Mouse (Mus musculus) forebrain, embryonic 11.5 days (tissue): Measurements from ENCODE around the gene Lin37. TPM values are rescaled to one million over a fixed set of nuclear protein-coding genes. Genes with fewer than 3 reads are reported as not detected.

Experiments used
- ATAC-seq: fragments of 200-750 bp; cut with Nextera tagmentation; replicated peaks from 2 replicates; pipeline ENCODE4 v1.8.0; 2017; ENCODE audit warnings: moderate TSS enrichment; ENCODE audit not compliant: low FRiP score
- DNase-seq: peaks from one replicate; pipeline ENCODE4 v3.0.0-alpha.2; 2017; ENCODE audit warnings: low spot score
- H3K27ac ChIP-seq: fragments of 300-500 bp; sonication (generic); 2 replicates; pipeline ENCODE4 v1.5.1; 2014; ENCODE audit warnings: low read depth, low read length
- H3K27me3 ChIP-seq: fragments of 300-500 bp; sonication (generic); 2 replicates; pipeline ENCODE4 v1.6.1; 2014; ENCODE audit warnings: mild to moderate bottlenecking, low read length, mixed read lengths; ENCODE audit not compliant: control insufficient read depth, insufficient read depth
- H3K36me3 ChIP-seq: fragments of 300-500 bp; sonication (generic); 2 replicates; pipeline ENCODE4 v1.6.1; 2014; ENCODE audit warnings: mild to moderate bottlenecking, low read length, moderate library complexity, mixed read lengths; ENCODE audit not compliant: control insufficient read depth, insufficient read depth
- H3K4me1 ChIP-seq: fragments of 300-500 bp; sonication (generic); replicated peaks from 2 replicates; pipeline ENCODE4 v1.6.1; 2014; ENCODE audit warnings: low read length, mixed read lengths; ENCODE audit not compliant: control insufficient read depth, insufficient read depth
- H3K4me2 ChIP-seq: fragments of 300-500 bp; sonication (generic); 2 replicates; pipeline ENCODE4 v1.6.1; 2014; ENCODE audit warnings: low read depth, mild to moderate bottlenecking, low read length, moderate library complexity, mixed read lengths; ENCODE audit not compliant: severe bottlenecking
- H3K4me3 ChIP-seq: fragments of 300-500 bp; sonication (generic); 2 replicates; pipeline ENCODE4 v1.5.1; 2014; ENCODE audit warnings: low read depth, low read length
- H3K9ac ChIP-seq: fragments of 300-500 bp; sonication (generic); 2 replicates; pipeline ENCODE4 v1.6.1; 2014; ENCODE audit warnings: low read length
- H3K9me3 ChIP-seq: fragments of 300-500 bp; sonication (generic); 2 replicates; pipeline ENCODE4 v1.6.1; 2016; ENCODE audit warnings: low read length, mixed read lengths; ENCODE audit not compliant: control insufficient read depth
- WGBS: fragments of 180-500 bp; shearing (Covaris S2); extraction: QIAGEN DNeasy Blood & Tissue Kit; methylation state at CpG from one replicate; pipeline ENCODE4 v1.1.7; 2014; 5-methylcytosine and 5-hydroxymethylcytosine counted together
- polyA plus RNA-seq: library from polyadenylated mRNA; unstranded; fragments of >200 nt; fragmentation: Nextera tagmentation; extraction: Ambion mirVana; gene quantifications from 2 replicates; pipeline ENCODE4 v1.2.1, GENCODE M21; 2014

Gene Lin37
- polyA plus RNA-seq, 1 experiment from 2014 or later: 45.7 TPM

GRCm38 (mm10) chr7:30526981-30527380, 32.7 kb downstream of the Lin37 start:
- DNase-seq (no peak), ATAC-seq (no peak)
- Histone ChIP-seq H3K4me3 (no peak overlapping the region), H3K36me3 (peaks cover 22% of the 10 kb centered on the region), H3K4me2 (no peak overlapping the region), H3K27ac (no peak overlapping the region), H3K9ac (no peak overlapping the region), H3K9me3 (no peaks in the 10 kb centered on the region), H3K4me1 (peaks cover 3% of the 10 kb centered on the region; the same call in 1 of the 2 replicates), H3K27me3 (no peaks in the 10 kb centered on the region)
- 86% methylated on average over 14 of the region's 14 CpGs for WGBS

- Histone ChIP-seq H3K27me3 (no peaks in the 10 kb centered on the region), H3K4me1 (peaks cover 2% of the 10 kb centered on the region; the same call in 1 of the 2 replicates), H3K9me3 (no peaks in the 10 kb centered on the region), H3K9ac (no peak overlapping the region), H3K36me3 (peaks cover 19% of the 10 kb centered on the region), H3K27ac (no peak overlapping the region), H3K4me3 (no peak overlapping the region), H3K4me2 (no peak overlapping the region)
- WGBS: 21% methylated on average over 16 of the region's 17 CpGs
- ATAC-seq: no peak
- no peak for DNase-seq
These were observed 33.2 kb downstream of the Lin37 start for GRCm38 (mm10) chr7:30526399-30526798.

DNA sequence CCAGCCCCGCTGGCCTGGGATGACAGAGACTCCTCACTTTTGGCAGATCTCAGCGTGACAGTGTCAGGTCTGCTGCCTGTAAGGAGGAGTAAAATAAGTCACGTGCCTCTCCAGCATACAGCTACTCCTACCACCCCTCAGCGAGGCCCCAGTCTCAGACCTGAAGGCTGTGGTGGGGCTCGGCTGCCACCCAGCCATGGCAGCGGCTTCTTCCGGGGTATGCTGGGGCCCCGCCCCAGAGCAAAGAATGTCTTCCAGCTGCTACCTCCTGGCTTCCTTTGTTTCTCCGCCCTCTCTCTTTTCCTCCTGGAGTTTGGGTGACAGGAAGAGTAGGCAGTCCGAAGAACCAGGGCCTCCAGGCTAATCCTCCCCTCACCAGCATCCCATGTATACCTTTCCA, 33.7 kb downstream of the Lin37 start:
- Histone ChIP-seq H3K9me3 (no peaks in the 10 kb centered on the region), H3K27me3 (no peaks in the 10 kb centered on the region), H3K36me3 (peaks cover 16% of the 10 kb centered on the region), H3K4me1 (no peaks in the 10 kb centered on the region; the same call in 1 of the 2 replicates), H3K4me2 (no peak overlapping the region), H3K4me3 (no peak overlapping the region), H3K27ac (no peak overlapping the region), H3K9ac (no peak overlapping the region)
- no peak for ATAC-seq
- no peak for DNase-seq
- WGBS: 34% methylated on average over 10 of the region's 10 CpGs

DNA sequence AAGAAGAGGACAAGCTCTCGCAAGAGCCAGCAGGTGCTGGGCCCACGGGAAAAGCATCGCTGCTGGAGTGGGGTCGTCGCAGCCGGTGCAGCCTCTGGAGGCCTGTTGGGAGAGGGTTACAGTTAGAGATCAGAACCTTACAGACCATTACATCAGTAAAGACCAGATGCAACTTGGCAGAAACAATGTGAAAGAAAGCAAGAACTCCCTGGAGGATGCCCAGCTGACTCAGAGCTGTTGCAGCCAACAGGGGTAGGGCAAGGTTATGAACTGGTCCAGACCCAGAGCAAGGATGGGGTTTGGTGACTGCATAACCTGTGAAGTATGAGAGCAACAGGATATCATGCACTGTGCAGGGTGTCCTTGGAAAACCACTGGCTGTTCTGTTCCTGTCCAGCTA, 35.2 kb downstream of the Lin37 start:
- Histone ChIP-seq H3K4me1 (no peaks in the 10 kb centered on the region; the same call in 1 of the 2 replicates), H3K9ac (no peak overlapping the region), H3K27ac (no peak overlapping the region), H3K4me3 (no peak overlapping the region), H3K27me3 (no peaks in the 10 kb centered on the region), H3K4me2 (no peak overlapping the region), H3K9me3 (no peaks in the 10 kb centered on the region), H3K36me3 (peaks cover 11% of the 10 kb centered on the region)
- DNase-seq (no peak), ATAC-seq (no peak)
- 87% methylated on average over 6 of the region's 6 CpGs for WGBS

- Histone ChIP-seq H3K9ac (no peak overlapping the region), H3K4me1 (no peaks in the 10 kb centered on the region; the same call in 1 of the 2 replicates), H3K27me3 (no peaks in the 10 kb centered on the region), H3K9me3 (no peaks in the 10 kb centered on the region), H3K36me3 (peaks cover 3% of the 10 kb centered on the region; the same call in 1 of the 2 replicates), H3K27ac (no peak overlapping the region), H3K4me3 (no peak overlapping the region), H3K4me2 (no peak overlapping the region)
- DNase-seq (no peak), ATAC-seq (no peak)
- 84% methylated on average over 10 of the region's 10 CpGs for WGBS
These were observed 36.8 kb downstream of the Lin37 start for GRCm38 (mm10) chr7:30522871-30523270.

GRCm38 (mm10) chr7:30520856-30521255, 38.8 kb downstream of the Lin37 start:
- ATAC-seq: no peak
- H3K9ac ChIP-seq: no peak overlapping the region
- no peaks in the 10 kb centered on the region for H3K4me1 ChIP-seq
- H3K36me3 ChIP-seq: peaks cover 3% of the 10 kb centered on the region; the same call in 1 of the 2 replicates
- no peak overlapping the region for H3K27ac ChIP-seq
- no peaks in the 10 kb centered on the region for H3K9me3 ChIP-seq
- DNase-seq: no peak
- H3K4me3 ChIP-seq: no peak overlapping the region
- no peaks in the 10 kb centered on the region for H3K27me3 ChIP-seq
- no peak overlapping the region for H3K4me2 ChIP-seq
- WGBS: 74% methylated on average over 5 of the region's 5 CpGs

- Histone ChIP-seq H3K9me3 (no peaks in the 10 kb centered on the region), H3K27ac (no peak overlapping the region), H3K27me3 (no peaks in the 10 kb centered on the region), H3K4me1 (no peaks in the 10 kb centered on the region), H3K4me3 (no peak overlapping the region), H3K4me2 (no peak overlapping the region), H3K36me3 (peaks cover 3% of the 10 kb centered on the region; the same call in 1 of the 2 replicates), H3K9ac (no peak overlapping the region)
- peak; percentile 37; the same call in 1 of the 2 replicates for ATAC-seq
- no peak for DNase-seq
- WGBS: 60% methylated on average over 4 of the region's 4 CpGs
These were observed 39.2 kb downstream of the Lin37 start for GRCm38 (mm10) chr7:30520396-30520795.

GRCm38 (mm10) chr7:30518325-30518724, 41.3 kb downstream of the Lin37 start:
- no peak overlapping the region for H3K27ac ChIP-seq
- WGBS: 39% methylated on average over 8 of the region's 8 CpGs
- ATAC-seq: no peak

GRCm38 (mm10) chr7:30515003-30515760, 44.5 kb downstream of the Lin37 start:
- Histone ChIP-seq H3K4me1 (no peaks in the 10 kb centered on the region), H3K9me3 (no peaks in the 10 kb centered on the region), H3K36me3 (no peaks in the 10 kb centered on the region), H3K27ac (no peak overlapping the region), H3K4me3 (no peak overlapping the region), H3K4me2 (no peak overlapping the region), H3K9ac (no peak overlapping the region), H3K27me3 (no peaks in the 10 kb centered on the region)
- ATAC-seq: no peak
- no peak for DNase-seq
- WGBS: 56% methylated on average over 24 of the region's 24 CpGs

More at GRCm38 (mm10) chr7:30518325-30518724, 41.3 kb downstream of the Lin37 start:
- Histone ChIP-seq H3K9ac (no peak overlapping the region), H3K27me3 (no peaks in the 10 kb centered on the region), H3K4me2 (no peak overlapping the region), H3K4me3 (no peak overlapping the region), H3K4me1 (no peaks in the 10 kb centered on the region), H3K9me3 (no peaks in the 10 kb centered on the region), H3K36me3 (peaks cover 3% of the 10 kb centered on the region; the same call in 1 of the 2 replicates)
- DNase-seq: no peak
